Mouse (Mus musculus): ENCODE data around the gene Sar1a. TPM values are rescaled to one million over a fixed set of nuclear protein-coding genes. Genes with fewer than 3 reads are reported as not detected.
A peak's percentile ranks its signal among the peaks of the same experiment; 100 is the strongest.

The Sar1a gene
- total RNA-seq, 2 experiments from 2014 or later, result 122 to 128 TPM

DNA sequence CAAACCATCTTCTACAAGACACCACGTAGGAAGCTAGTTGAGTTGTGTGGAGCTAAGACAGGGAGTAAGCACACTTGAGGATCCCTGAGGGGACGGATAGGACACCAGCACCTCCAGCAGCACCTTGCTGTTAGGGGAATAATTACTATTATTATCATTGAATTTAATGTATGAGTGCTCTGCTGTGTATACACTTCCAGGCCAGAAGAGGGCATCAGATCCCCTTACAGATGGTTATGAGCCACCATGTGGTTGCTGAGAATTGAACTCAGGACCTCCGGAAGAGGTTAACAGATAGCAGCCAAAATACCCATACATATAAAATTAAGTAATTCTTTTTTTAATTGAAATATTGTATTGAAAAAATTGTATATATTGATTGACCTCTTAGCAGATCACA, 9.3 kb upstream of the Sar1a start:
- no peak for DNase-seq (ENCODE audit: low spot score in 2 of 2)

DNA sequence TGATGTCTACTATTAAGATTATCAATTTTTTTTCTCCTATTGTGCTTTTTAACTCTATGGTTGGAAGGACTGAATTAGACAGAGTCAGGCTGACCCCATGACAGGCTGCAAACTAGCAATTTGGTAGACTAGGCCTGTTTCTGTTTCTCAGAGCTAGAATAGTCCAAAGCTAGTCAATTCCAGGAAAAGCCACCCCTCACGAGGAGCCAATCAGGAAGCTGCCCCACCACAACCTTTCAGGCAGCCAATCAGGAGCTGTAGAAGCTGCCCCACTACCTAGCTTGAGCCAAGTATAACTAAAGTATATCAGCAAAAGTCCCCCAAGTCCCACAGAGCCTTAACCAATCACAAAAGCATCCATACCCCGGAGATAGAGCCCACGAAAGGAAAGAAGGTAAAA, 4.2 kb upstream of the Sar1a start:
- no peak for DNase-seq (ENCODE audit: low spot score in 2 of 2)

- DNase-seq (ENCODE audit: low spot score in 2 of 2), result no peak
These were observed 554 bp upstream of the Sar1a start for GRCm38 (mm10) chr10:61679545-61679944.

GRCm38 (mm10) chr10:61689405-61689804, 9.3 kb downstream of the Sar1a start:
- no peak for DNase-seq (ENCODE audit: low spot score in 2 of 2)

DNA sequence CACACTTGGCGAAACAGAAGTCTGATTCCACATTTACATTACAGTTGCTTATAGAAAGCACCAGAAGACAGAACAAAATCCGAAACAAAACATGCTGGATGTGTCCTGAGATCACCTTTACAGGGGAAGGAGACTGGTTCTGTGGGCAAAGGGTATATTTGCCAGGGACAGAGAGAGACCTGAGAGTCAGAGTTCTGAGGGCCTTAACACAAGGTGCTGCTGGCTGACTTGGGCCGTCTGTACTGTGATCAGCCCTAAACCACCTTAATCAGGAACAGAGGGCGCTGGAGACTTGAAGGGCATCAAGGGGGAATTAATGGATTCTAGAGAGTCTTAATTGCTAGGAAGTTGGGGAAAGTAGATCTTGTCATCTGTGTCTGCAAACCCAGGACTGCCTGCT, 13.5 kb downstream of the Sar1a start:
- no peak for DNase-seq (ENCODE audit: low spot score in 2 of 2)

- DNase-seq (ENCODE audit: low spot score in 2 of 2), result peak; percentile 98
These were observed 15.0 kb downstream of the Sar1a start, which contains the start of gene Tysnd1 for GRCm38 (mm10) chr10:61694870-61695670. Tysnd1 (plus strand) TSS chr10:61695514.

- DNase-seq (ENCODE audit: low spot score in 2 of 2), result peak; percentile 8 to 19
These were observed 15.8 kb downstream of the Sar1a start for GRCm38 (mm10) chr10:61695703-61696559.

- DNase-seq (ENCODE audit: low spot score in 2 of 2), result no peak
These were observed 16.4 kb downstream of the Sar1a start for GRCm38 (mm10) chr10:61696560-61696823.

DNA sequence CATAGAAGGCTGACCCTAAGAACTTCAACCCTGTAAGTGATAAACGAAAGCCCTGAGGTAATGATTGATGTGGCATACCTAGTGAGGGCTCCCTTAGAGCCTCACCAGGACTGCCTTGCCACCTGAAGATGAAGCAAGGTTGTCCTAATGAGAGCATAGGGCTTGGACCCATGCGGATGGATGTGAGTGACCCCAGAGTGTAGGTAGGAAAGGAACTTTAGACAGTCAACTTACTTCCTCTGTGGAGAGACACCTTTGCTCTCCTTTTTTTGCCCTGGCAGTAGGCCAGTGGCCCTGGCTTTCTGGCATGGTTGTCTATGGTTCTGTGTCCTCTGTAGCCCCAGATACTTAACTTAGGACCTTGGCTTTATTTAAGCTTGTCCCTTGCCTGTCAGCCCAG, 16.9 kb downstream of the Sar1a start:
- no peak for DNase-seq (ENCODE audit: low spot score in 2 of 2)

GRCm38 (mm10) chr10:61704663-61705062, 24.6 kb downstream of the Sar1a start:
- no peak for DNase-seq (ENCODE audit: low spot score in 2 of 2)

- no peak for DNase-seq (ENCODE audit: low spot score in 2 of 2)
These were observed 26.6 kb downstream of the Sar1a start for GRCm38 (mm10) chr10:61706412-61707375.

- no peak for DNase-seq (ENCODE audit: low spot score in 2 of 2)
These were observed 33.5 kb downstream of the Sar1a start for GRCm38 (mm10) chr10:61713601-61714000.

DNA sequence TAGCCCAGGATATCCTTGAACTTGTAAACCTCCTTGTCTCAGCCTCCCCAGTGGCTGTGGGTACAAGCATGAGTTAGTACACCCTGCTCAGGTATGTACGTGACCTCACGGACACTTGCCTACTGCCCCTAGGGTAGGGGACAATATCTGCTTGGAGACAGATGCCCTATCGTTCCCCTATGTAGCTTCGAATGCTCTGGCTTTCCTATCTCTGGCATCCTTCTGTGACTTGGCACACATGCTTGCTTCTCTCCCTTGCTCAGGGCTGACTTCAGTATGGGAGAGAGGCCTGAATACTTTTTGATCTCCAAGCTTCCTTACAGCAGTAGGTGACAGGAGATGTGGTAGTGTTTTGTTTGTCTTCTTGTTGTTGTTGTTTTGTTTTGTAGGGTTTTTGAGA, 34.0 kb downstream of the Sar1a start:
- no peak for DNase-seq (ENCODE audit: low spot score in 2 of 2)

DNA sequence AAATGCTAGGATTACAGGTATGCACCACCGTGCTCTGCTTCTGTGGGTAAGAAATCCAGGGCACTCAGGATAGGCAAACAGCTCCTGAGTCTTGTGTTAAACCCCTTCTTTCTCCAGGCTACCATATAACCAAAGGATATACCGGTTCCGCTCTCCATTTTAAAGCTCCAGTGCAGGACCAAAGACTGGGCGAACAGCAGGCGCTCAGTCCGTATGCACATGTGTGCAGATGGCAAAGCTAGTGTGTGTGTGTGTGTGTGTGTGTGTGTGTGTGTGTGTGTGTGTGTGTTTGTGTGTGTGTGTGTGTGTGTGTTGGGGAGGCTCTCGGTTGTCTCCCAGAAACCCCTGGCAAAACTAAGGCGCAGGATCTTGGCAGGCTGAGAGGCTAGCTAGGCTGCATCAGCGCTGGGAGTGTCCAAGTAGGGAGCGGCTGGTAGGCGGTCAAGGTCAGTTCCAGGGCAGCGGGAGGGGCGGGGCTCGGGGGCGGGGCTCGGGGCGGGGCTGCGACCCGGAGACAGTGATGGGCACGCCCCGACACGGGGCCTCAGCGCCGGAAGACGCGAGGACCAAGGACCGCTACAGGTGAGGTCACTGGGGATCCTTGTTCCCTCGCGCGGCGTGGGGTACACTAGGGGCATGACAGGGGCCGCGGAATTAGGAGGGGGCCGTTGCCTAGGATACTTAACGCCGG, 34.8 kb downstream of the Sar1a start, which contains the start of gene Aifm2:
Gene Aifm2, plus strand, starts transcription at position 493 of the 691 bp plus-strand sequence.
- peak in 1 of 2 experiments; percentile 10 for DNase-seq (ENCODE audit: low spot score in 2 of 2)

- DNase-seq (ENCODE audit: low spot score in 2 of 2), result no peak
These were observed 35.4 kb downstream of the Sar1a start for GRCm38 (mm10) chr10:61715462-61715837.

GRCm38 (mm10) chr10:61715996-61716864, 36.1 kb downstream of the Sar1a start:
- no peak for DNase-seq (ENCODE audit: low spot score in 2 of 2)

DNA sequence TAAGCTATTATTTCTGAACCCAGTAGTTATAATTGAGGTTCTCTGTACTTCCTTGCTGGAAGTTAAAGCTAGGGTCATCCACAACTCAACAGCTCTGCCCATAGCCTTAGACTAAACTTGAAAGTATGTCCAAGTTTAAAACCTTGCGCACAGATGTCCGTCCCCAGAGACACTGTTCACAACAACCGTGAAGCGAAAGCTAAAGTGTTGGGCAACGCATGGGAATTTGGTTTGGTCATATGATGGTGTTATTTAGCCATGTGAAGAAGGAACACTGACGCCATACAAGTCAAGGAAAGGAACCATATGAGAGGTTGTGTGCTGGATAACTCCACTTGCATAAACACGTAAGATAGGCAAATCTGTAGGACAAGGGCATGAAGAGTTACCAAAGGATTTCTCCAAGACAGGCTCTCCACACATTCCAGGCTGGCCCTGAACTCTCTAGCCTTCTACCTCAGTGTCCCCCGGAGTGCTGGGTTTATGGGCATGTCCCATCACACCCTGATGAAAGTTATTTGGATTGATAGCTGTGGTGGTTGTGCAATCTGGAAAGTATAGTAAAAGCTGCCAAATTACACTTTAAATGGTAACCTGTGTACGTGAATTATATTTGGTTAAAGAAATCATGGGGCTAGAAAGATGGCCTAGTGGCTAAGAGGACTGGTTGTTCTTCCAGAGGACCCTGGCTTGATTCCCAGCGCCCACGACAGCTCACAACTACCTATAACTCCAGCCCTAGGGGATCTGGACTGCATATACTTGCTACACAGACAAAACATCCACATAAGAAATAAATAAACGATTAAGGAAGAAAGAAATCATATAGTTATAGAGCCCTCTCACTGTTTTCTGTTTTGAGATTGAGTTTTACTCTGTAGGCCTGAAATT, 37.6 kb downstream of the Sar1a start:
- no peak for DNase-seq (ENCODE audit: low spot score in 2 of 2)

DNA sequence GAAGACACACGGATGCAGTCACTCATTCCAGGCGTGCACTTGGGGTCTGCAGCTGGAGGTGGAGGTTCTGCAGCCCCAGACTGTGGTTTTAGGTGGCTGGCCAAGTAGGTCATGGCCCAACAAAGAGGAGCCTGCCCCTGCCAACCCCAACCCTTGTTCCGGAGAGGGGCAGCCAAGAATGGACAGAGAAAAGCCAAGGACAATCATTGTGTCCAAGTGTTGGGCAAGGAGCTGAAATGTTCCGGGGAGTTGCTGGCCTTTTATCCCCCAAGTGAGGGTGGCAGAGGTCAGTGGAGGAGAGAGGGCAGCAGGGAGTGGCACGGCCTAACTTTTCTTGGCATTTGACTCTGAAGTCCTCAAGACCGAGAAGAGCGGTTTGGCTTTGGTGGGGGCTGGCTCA, 40.2 kb downstream of the Sar1a start:
- no peak for DNase-seq (ENCODE audit: low spot score in 2 of 2)

GRCm38 (mm10) chr10:61722215-61722614, 42.1 kb downstream of the Sar1a start:
- DNase-seq (ENCODE audit: low spot score in 2 of 2), result no peak

All from left cerebral cortex, adult 18-20 months (tissue).